Mouse (Mus musculus): ENCODE measurements around the gene Creld2. TPM values are rescaled to one million over a fixed set of nuclear protein-coding genes. Genes with fewer than 3 reads are reported as not detected.
A peak's percentile ranks its signal among the peaks of the same experiment; 100 is the strongest.

Gene Creld2
- polyA plus RNA-seq, 1 experiment from 2014 or later, result 79.4 TPM

DNA sequence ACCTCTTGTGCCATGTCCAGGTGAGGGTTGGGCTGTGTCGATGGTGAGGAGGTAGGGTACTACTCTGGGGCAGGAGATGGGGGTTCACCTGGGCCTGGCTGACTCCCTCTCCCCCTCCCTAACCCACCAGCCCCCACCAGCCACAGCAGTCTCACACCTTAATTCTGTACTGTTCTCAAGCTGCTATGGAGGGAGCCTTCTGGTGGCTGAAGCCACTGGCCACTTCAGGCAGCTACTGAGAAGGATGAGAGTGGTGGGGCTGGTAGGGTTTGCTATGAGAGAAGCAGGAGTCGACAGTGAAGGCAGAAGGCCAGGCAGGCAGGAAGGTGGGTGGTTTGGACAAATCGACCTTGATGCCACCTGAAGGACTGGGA lies 22.8 kb downstream of the Creld2 start:
- Histone ChIP-seq H3K36me3 (ENCODE audit: control insufficient read depth, insufficient read depth, low read length) (no peaks in the 10 kb centered on the region), H3K9ac (ENCODE audit: low read length) (no peak overlapping the region), H3K4me3 (ENCODE audit: low read depth, low read length) (no peak overlapping the region), H3K9me3 (ENCODE audit: control insufficient read depth, low read length) (no peaks in the 10 kb centered on the region), H3K27me3 (ENCODE audit: control insufficient read depth, insufficient read depth, low read length) (no peaks in the 10 kb centered on the region), H3K4me1 (replicated peaks; ENCODE audit: control insufficient read depth, insufficient read depth, low read length) (peaks cover 6% of the 10 kb centered on the region; the same call in 1 of the 2 replicates), H3K4me2 (ENCODE audit: low read depth, low read length, severe bottlenecking) (no peak overlapping the region), H3K27ac (ENCODE audit: low read depth, low read length) (no peak overlapping the region)
- DNase-seq (ENCODE audit: low spot score) (no peak), ATAC-seq (replicated peaks; ENCODE audit: low FRiP score) (no peak)
- WGBS, result 82% methylated on average over 3 of the region's 3 CpGs

- Histone ChIP-seq H3K9me3 (ENCODE audit: control insufficient read depth, low read length) (no peaks in the 10 kb centered on the region), H3K4me2 (ENCODE audit: low read depth, low read length, severe bottlenecking) (no peak overlapping the region), H3K9ac (ENCODE audit: low read length) (no peak overlapping the region), H3K4me3 (ENCODE audit: low read depth, low read length) (no peak overlapping the region), H3K36me3 (ENCODE audit: control insufficient read depth, insufficient read depth, low read length) (no peaks in the 10 kb centered on the region), H3K4me1 (replicated peaks; ENCODE audit: control insufficient read depth, insufficient read depth, low read length) (peaks cover 6% of the 10 kb centered on the region; the same call in 1 of the 2 replicates), H3K27ac (ENCODE audit: low read depth, low read length) (no peak overlapping the region), H3K27me3 (ENCODE audit: control insufficient read depth, insufficient read depth, low read length) (no peaks in the 10 kb centered on the region)
- DNase-seq (ENCODE audit: low spot score), result no peak
- 59% methylated on average over 8 of the region's 8 CpGs for WGBS
- 0 out of 2 replicates have a peak, but pooled peaks have one; percentile 29 for ATAC-seq (replicated peaks; ENCODE audit: low FRiP score)
Observed at GRCm38 (mm10) chr15:88843486-88844097, 24.1 kb downstream of the Creld2 start.

- DNase-seq (ENCODE audit: low spot score) (no peak), ATAC-seq (replicated peaks; ENCODE audit: low FRiP score) (no peak)
- 94% methylated on average over 7 of the region's 7 CpGs for WGBS
Observed at GRCm38 (mm10) chr15:88844966-88845365, 25.5 kb downstream of the Creld2 start.

GRCm38 (mm10) chr15:88848661-88849060 lies 29.2 kb downstream of the Creld2 start:
- DNase-seq (ENCODE audit: low spot score), result no peak
- Histone ChIP-seq H3K36me3 (ENCODE audit: control insufficient read depth, insufficient read depth, low read length) (no peaks in the 10 kb centered on the region), H3K9me3 (ENCODE audit: control insufficient read depth, low read length) (no peaks in the 10 kb centered on the region), H3K4me2 (ENCODE audit: low read depth, low read length, severe bottlenecking) (no peak overlapping the region), H3K9ac (ENCODE audit: low read length) (no peak overlapping the region), H3K4me3 (ENCODE audit: low read depth, low read length) (no peak overlapping the region), H3K4me1 (replicated peaks; ENCODE audit: control insufficient read depth, insufficient read depth, low read length) (no peaks in the 10 kb centered on the region), H3K27ac (ENCODE audit: low read depth, low read length) (no peak overlapping the region), H3K27me3 (ENCODE audit: control insufficient read depth, insufficient read depth, low read length) (no peaks in the 10 kb centered on the region)
- 91% methylated on average over 1 of the region's 1 CpGs for WGBS
- ATAC-seq (replicated peaks; ENCODE audit: low FRiP score), result no peak

More at GRCm38 (mm10) chr15:88844966-88845365, 25.5 kb downstream of the Creld2 start:
- Histone ChIP-seq H3K4me3 (ENCODE audit: low read depth, low read length) (no peak overlapping the region), H3K9ac (ENCODE audit: low read length) (no peak overlapping the region), H3K4me1 (replicated peaks; ENCODE audit: control insufficient read depth, insufficient read depth, low read length) (0 out of 2 replicates have a peak, but pooled peaks cover 2% of the 10 kb centered on the region), H3K27me3 (ENCODE audit: control insufficient read depth, insufficient read depth, low read length) (no peaks in the 10 kb centered on the region), H3K9me3 (ENCODE audit: control insufficient read depth, low read length) (no peaks in the 10 kb centered on the region), H3K4me2 (ENCODE audit: low read depth, low read length, severe bottlenecking) (no peak overlapping the region), H3K27ac (ENCODE audit: low read depth, low read length) (no peak overlapping the region), H3K36me3 (ENCODE audit: control insufficient read depth, insufficient read depth, low read length) (no peaks in the 10 kb centered on the region)

DNA sequence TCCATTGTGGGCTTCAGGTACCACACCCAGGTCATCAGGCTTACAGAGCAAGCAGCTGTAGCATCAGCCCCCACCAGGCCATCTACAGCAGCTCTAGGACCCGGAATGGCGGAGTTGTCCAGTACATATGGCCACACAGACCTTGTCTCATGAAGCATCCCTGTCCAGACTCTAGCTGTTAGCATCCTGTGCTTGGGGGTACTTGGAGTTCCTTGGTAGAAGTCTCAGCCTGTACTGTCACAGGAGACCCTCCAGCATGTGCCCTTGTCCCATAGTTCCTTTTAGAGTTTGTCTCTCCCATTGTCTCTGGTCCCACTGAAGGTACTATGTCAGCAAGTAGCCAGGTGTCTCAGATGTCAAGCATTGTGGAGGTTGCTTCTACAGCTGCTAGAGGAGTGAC lies 30.2 kb downstream of the Creld2 start:
- no peak overlapping the region for H3K9ac ChIP-seq (ENCODE audit: low read length)
- H3K4me3 ChIP-seq (ENCODE audit: low read depth, low read length), result no peak overlapping the region
- no peaks in the 10 kb centered on the region for H3K4me1 ChIP-seq (replicated peaks; ENCODE audit: control insufficient read depth, insufficient read depth, low read length)
- no peak overlapping the region for H3K27ac ChIP-seq (ENCODE audit: low read depth, low read length)
- WGBS, result 78% methylated on average over 2 of the region's 2 CpGs
- no peak overlapping the region for H3K4me2 ChIP-seq (ENCODE audit: low read depth, low read length, severe bottlenecking)
- no peaks in the 10 kb centered on the region for H3K36me3 ChIP-seq (ENCODE audit: control insufficient read depth, insufficient read depth, low read length)
- DNase-seq (ENCODE audit: low spot score) (no peak), ATAC-seq (replicated peaks; ENCODE audit: low FRiP score) (no peak)
- H3K27me3 ChIP-seq (ENCODE audit: control insufficient read depth, insufficient read depth, low read length), result no peaks in the 10 kb centered on the region
- no peaks in the 10 kb centered on the region for H3K9me3 ChIP-seq (ENCODE audit: control insufficient read depth, low read length)

GRCm38 (mm10) chr15:88850146-88850826 lies 30.8 kb downstream of the Creld2 start:
- H3K4me2 ChIP-seq (ENCODE audit: low read depth, low read length, severe bottlenecking), result no peak overlapping the region
- no peaks in the 10 kb centered on the region for H3K27me3 ChIP-seq (ENCODE audit: control insufficient read depth, insufficient read depth, low read length)
- H3K9ac ChIP-seq (ENCODE audit: low read length), result no peak overlapping the region
- no peaks in the 10 kb centered on the region for H3K9me3 ChIP-seq (ENCODE audit: control insufficient read depth, low read length)
- WGBS, result 67% methylated on average over 10 of the region's 10 CpGs
- H3K4me1 ChIP-seq (replicated peaks; ENCODE audit: control insufficient read depth, insufficient read depth, low read length), result no peaks in the 10 kb centered on the region
- H3K4me3 ChIP-seq (ENCODE audit: low read depth, low read length), result no peak overlapping the region
- no peaks in the 10 kb centered on the region for H3K36me3 ChIP-seq (ENCODE audit: control insufficient read depth, insufficient read depth, low read length)
- no peak overlapping the region for H3K27ac ChIP-seq (ENCODE audit: low read depth, low read length)
- DNase-seq (ENCODE audit: low spot score) (no peak), ATAC-seq (replicated peaks; ENCODE audit: low FRiP score) (no peak)

DNA sequence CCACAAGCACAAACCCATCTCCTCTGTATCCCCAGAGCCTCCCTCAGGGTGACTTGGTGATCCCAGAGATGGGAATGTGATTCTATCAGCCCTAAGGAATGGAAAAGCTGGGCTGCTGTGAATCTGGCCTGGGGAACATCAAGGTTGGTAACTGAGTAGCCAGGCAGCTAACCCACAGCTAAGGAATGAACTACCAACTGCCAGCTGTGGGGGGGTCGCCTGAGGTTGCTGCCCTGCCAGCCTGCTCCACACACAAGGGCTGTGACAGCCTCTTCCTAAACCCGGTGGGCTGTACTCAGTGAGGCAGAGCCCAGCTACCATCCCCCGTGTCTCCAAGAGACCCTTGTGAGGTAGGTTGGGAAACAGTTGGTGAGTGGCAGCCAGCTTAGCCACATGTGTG lies 31.6 kb downstream of the Creld2 start:
- no peaks in the 10 kb centered on the region for H3K27me3 ChIP-seq (ENCODE audit: control insufficient read depth, insufficient read depth, low read length)
- H3K36me3 ChIP-seq (ENCODE audit: control insufficient read depth, insufficient read depth, low read length), result no peaks in the 10 kb centered on the region
- no peak overlapping the region for H3K4me2 ChIP-seq (ENCODE audit: low read depth, low read length, severe bottlenecking)
- no peak overlapping the region for H3K9ac ChIP-seq (ENCODE audit: low read length)
- ATAC-seq (replicated peaks; ENCODE audit: low FRiP score), result no peak
- H3K4me1 ChIP-seq (replicated peaks; ENCODE audit: control insufficient read depth, insufficient read depth, low read length), result no peaks in the 10 kb centered on the region
- no peaks in the 10 kb centered on the region for H3K9me3 ChIP-seq (ENCODE audit: control insufficient read depth, low read length)
- 64% methylated on average over 3 of the region's 3 CpGs for WGBS
- DNase-seq (ENCODE audit: low spot score), result no peak
- no peak overlapping the region for H3K4me3 ChIP-seq (ENCODE audit: low read depth, low read length)
- no peak overlapping the region for H3K27ac ChIP-seq (ENCODE audit: low read depth, low read length)

DNA sequence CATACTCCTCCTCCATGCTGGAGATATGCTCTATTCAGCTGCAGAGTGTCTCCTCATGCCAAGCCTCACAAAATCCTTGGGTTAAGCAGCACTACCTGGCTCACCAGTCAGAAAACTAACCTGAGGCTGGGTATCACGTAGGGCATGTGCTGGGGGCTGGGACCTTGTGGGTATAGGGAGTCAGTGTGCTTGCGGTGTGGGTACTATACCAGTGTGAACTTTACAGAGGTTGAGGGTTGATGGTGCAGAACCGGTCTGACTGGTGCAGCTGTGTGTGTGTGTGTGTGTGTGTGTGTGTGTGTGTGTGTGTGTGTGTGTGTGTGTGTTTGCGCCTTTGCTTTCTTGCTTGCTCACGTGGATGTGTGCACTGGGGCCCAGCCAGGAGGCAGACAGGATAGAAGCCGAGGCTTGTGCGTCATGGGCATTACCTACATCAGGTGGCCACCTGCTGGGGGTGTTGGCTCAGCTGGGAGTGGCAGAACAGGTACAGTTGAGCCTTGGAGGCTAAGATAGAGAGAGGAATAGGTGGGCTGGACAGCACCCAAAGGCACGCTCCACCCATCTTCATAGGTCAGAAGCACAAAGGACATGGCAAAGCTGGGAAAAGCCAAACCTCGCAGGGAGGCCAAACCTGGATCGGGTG lies 32.2 kb downstream of the Creld2 start:
- Histone ChIP-seq H3K4me3 (ENCODE audit: low read depth, low read length) (no peak overlapping the region), H3K27ac (ENCODE audit: low read depth, low read length) (no peak overlapping the region)
- DNase-seq (ENCODE audit: low spot score), result no peak

More for the DNA sequence above, 32.2 kb downstream of the Creld2 start:
- Histone ChIP-seq H3K4me1 (replicated peaks; ENCODE audit: control insufficient read depth, insufficient read depth, low read length) (no peaks in the 10 kb centered on the region), H3K36me3 (ENCODE audit: control insufficient read depth, insufficient read depth, low read length) (no peaks in the 10 kb centered on the region), H3K27me3 (ENCODE audit: control insufficient read depth, insufficient read depth, low read length) (no peaks in the 10 kb centered on the region), H3K9ac (ENCODE audit: low read length) (no peak overlapping the region), H3K4me2 (ENCODE audit: low read depth, low read length, severe bottlenecking) (no peak overlapping the region), H3K9me3 (ENCODE audit: control insufficient read depth, low read length) (no peaks in the 10 kb centered on the region)
- WGBS, result 85% methylated on average over 10 of the region's 10 CpGs
- ATAC-seq (replicated peaks; ENCODE audit: low FRiP score), result no peak

All from forebrain, embryonic 11.5 days (tissue).